Mouse (Mus musculus): Measurements from ENCODE around the gene Trpm1. TPM values are rescaled to one million over a fixed set of nuclear protein-coding genes. Genes with fewer than 3 reads are reported as not detected.

Gene Trpm1
- polyA plus RNA-seq, 1 experiment from 2014 or later: 0.14 TPM

MicroRNAs encoded within 50 kb of the gene (microRNA counts, 519-probe panel; counts per million panel counts)
- microRNA mmu-miR-211: not detected

Small RNA genes within 50 kb of the gene (microRNA-seq; reads per million reads assigned to microRNA genes)
- gene Mir211 (3.7 reads per million, percentile 15 among the genes with 10 or more reads in this experiment), gene Mir6416 (not detected)

Other genes with a start within 250 kb of the Trpm1 start
- gene E030018B13Rik, start 237.0 kb upstream of the Trpm1 start, polyA plus RNA-seq (2015; fragmentation: Nextera tagmentation; extraction: Ambion mirVana): not detected in 2 replicates
- 24.7 and 26.8 TPM in 2 replicates for gene Klf13, start 214.9 kb upstream of the Trpm1 start, polyA plus RNA-seq (2015; fragmentation: Nextera tagmentation; extraction: Ambion mirVana)
- 10.9 and 11.0 TPM in 2 replicates for gene Mtmr10, start 133.8 kb downstream of the Trpm1 start, polyA plus RNA-seq (2015; fragmentation: Nextera tagmentation; extraction: Ambion mirVana)
- gene Fan1, start 220.3 kb downstream of the Trpm1 start, polyA plus RNA-seq (2015; fragmentation: Nextera tagmentation; extraction: Ambion mirVana): 5.4 and 7.1 TPM in 2 replicates
- 22.7 and 25.0 TPM in 2 replicates for gene Mphosph10, start 238.4 kb downstream of the Trpm1 start, polyA plus RNA-seq (2015; fragmentation: Nextera tagmentation; extraction: Ambion mirVana)
- 46.7 and 56.4 TPM in 2 replicates for gene Mcee, start 238.8 kb downstream of the Trpm1 start, polyA plus RNA-seq (2015; fragmentation: Nextera tagmentation; extraction: Ambion mirVana)